Mouse (Mus musculus) heart, adult 11 months (tissue): ENCODE results near the gene Nxpe3.

Experiments used
- DNase-seq: peaks from one replicate; pipeline ENCODE4 v3.0.0; 2022

Nxpe3 gene

GRCm38 (mm10) chr16:55837168-55837567 is 57.9 kb downstream of the Nxpe3 start:
- DNase-seq = no peak

GRCm38 (mm10) chr16:55835798-55836197 is 59.3 kb downstream of the Nxpe3 start:
- DNase-seq = peak; percentile 73

GRCm38 (mm10) chr16:55832617-55833016 is 62.5 kb downstream of the Nxpe3 start:
- DNase-seq = no peak

GRCm38 (mm10) chr16:55832040-55832439 is 63.0 kb downstream of the Nxpe3 start:
- DNase-seq = no peak

- DNase-seq = no peak
Observed at GRCm38 (mm10) chr16:55831451-55831850, 63.6 kb downstream of the Nxpe3 start.

GRCm38 (mm10) chr16:55823398-55824155 is 71.5 kb downstream of the Nxpe3 start:
- DNase-seq = peak; percentile 85

GRCm38 (mm10) chr16:55822741-55823397 is 72.2 kb downstream of the Nxpe3 start:
- DNase-seq = peak; percentile 81

- peak; percentile 100 for DNase-seq
Observed at GRCm38 (mm10) chr16:55821997-55822740, 72.9 kb downstream of the Nxpe3 start.

GRCm38 (mm10) chr16:55821571-55821981 is 73.5 kb downstream of the Nxpe3 start:
- peak; percentile 96 for DNase-seq

GRCm38 (mm10) chr16:55820916-55821570 is 74.0 kb downstream of the Nxpe3 start:
- no peak for DNase-seq

- DNase-seq = peak; percentile 95
Observed at GRCm38 (mm10) chr16:55820161-55820915, 74.7 kb downstream of the Nxpe3 start.

GRCm38 (mm10) chr16:55819186-55819861 is 75.8 kb downstream of the Nxpe3 start:
- DNase-seq = peak; percentile 94

GRCm38 (mm10) chr16:55817717-55818515 is 77.2 kb downstream of the Nxpe3 start:
- DNase-seq = peak; percentile 88

- peak; percentile 66 for DNase-seq
Observed at GRCm38 (mm10) chr16:55816202-55816941, 78.7 kb downstream of the Nxpe3 start.

GRCm38 (mm10) chr16:55815466-55815865 is 79.6 kb downstream of the Nxpe3 start:
- peak; percentile 80 for DNase-seq

GRCm38 (mm10) chr16:55814686-55815085 is 80.4 kb downstream of the Nxpe3 start:
- DNase-seq = peak; percentile 41

GRCm38 (mm10) chr16:55813916-55814315 is 81.2 kb downstream of the Nxpe3 start:
- DNase-seq = peak; percentile 86

GRCm38 (mm10) chr16:55811792-55812191 is 83.3 kb downstream of the Nxpe3 start:
- peak; percentile 76 for DNase-seq

- DNase-seq = peak; percentile 89
Observed at GRCm38 (mm10) chr16:55809779-55810514, 85.1 kb downstream of the Nxpe3 start.
